Mouse (Mus musculus) forebrain, embryonic 16.5 days (tissue): Measurements from ENCODE around the gene Prmt9. TPM values are rescaled to one million over a fixed set of nuclear protein-coding genes. Genes with fewer than 3 reads are reported as not detected.

Source experiments
- ATAC-seq: fragments of 200-750 bp; cut with Nextera tagmentation; 2 replicates; pipeline ENCODE4 v1.8.0; 2017; ENCODE audit warnings: mild to moderate bottlenecking, moderate library complexity
- H3K27ac ChIP-seq: fragments of 300-500 bp; sonication (generic); 2 replicates; pipeline ENCODE4 v1.5.1; 2014; ENCODE audit warnings: low read length, control low read depth
- H3K27me3 ChIP-seq: fragments of 300-500 bp; sonication (generic); replicated peaks from 2 replicates; pipeline ENCODE4 v1.6.1; 2014; ENCODE audit warnings: low read length; ENCODE audit not compliant: control insufficient read depth, insufficient read depth
- H3K36me3 ChIP-seq: fragments of 300-500 bp; sonication (generic); 2 replicates; pipeline ENCODE4 v1.6.1; 2014; ENCODE audit not compliant: control insufficient read depth, insufficient read depth
- H3K4me1 ChIP-seq: fragments of 300-500 bp; sonication (generic); replicated peaks from 2 replicates; pipeline ENCODE4 v1.6.1; 2014; ENCODE audit warnings: low read length; ENCODE audit not compliant: control insufficient read depth, insufficient read depth
- H3K4me2 ChIP-seq: fragments of 300-500 bp; sonication (generic); 2 replicates; pipeline ENCODE4 v1.6.1; 2014; ENCODE audit warnings: mild to moderate bottlenecking, low read length, control low read depth
- H3K4me3 ChIP-seq: fragments of 300-500 bp; sonication (generic); replicated peaks from 2 replicates; pipeline ENCODE4 v1.5.1; 2014; ENCODE audit warnings: mild to moderate bottlenecking, low read length, control low read depth
- H3K9ac ChIP-seq: fragments of 300-500 bp; sonication (generic); replicated peaks from 2 replicates; pipeline ENCODE4 v1.6.1; 2014; ENCODE audit warnings: low read depth, low read length, control low read depth
- H3K9me3 ChIP-seq: fragments of 300-500 bp; sonication (generic); 2 replicates; pipeline ENCODE4 v1.6.1; 2016; ENCODE audit warnings: low read length; ENCODE audit not compliant: control insufficient read depth
- WGBS: fragments of 180-500 bp; shearing (Covaris S2); extraction: QIAGEN DNeasy Blood & Tissue Kit; methylation state at CpG from one replicate; pipeline ENCODE4 v1.1.7; 2014; 5-methylcytosine and 5-hydroxymethylcytosine counted together
- polyA plus RNA-seq: library from polyadenylated mRNA; unstranded; fragments of >200 nt; fragmentation: Nextera tagmentation; extraction: Ambion mirVana; gene quantifications from 2 replicates; pipeline ENCODE4 v1.2.1, GENCODE M21; 2015

Prmt9 gene
- 28.5 and 28.6 TPM in 2 replicates for polyA plus RNA-seq

DNA sequence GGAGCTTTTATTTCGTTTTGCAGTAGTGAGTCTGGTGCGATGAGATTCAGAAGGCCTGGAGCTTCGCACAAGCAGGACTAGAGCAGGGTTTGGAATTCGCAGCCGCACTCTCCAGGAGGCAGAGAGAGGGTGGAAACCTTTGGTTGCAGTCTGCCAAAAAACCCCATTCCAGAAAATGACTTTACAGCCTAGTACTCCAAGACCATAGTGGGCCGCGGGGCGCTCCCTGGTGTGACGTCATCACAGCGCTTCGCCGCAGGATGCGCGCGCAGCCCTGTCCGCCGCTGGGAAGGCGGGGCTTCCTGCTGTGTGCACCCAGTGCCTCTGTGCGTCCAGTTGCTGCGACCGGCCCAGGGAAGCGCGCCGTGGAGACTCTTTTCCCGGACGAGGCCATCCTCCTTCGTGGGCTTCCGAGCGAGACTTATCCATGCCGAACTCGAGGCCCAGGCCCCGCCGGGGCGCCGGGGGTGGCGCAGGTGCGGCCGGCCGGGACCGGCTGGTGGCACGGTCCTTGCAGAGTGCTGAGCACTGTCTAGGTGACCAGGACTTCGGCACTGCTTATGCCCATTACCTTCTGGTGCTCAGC lies at the start of gene Prmt9:
TSS of gene Prmt9 (plus strand) at position 277 of the 586 bp plus-strand sequence.
- Histone ChIP-seq H3K4me2 (peak within 1 kb of the TSS; percentile 76), H3K4me3 (peak within 1 kb of the TSS; percentile 100), H3K9me3 (no peaks in the 10 kb centered on the region), H3K4me1 (peaks cover 14% of the 10 kb centered on the region), H3K27ac (peak within 1 kb of the TSS; percentile 75), H3K9ac (peak within 1 kb of the TSS; percentile 97), H3K27me3 (no peaks in the 10 kb centered on the region), H3K36me3 (peaks cover 22% of the 10 kb centered on the region)
- peak; percentile 96 for ATAC-seq
- 3% methylated on average over 42 of the region's 42 CpGs for WGBS

DNA sequence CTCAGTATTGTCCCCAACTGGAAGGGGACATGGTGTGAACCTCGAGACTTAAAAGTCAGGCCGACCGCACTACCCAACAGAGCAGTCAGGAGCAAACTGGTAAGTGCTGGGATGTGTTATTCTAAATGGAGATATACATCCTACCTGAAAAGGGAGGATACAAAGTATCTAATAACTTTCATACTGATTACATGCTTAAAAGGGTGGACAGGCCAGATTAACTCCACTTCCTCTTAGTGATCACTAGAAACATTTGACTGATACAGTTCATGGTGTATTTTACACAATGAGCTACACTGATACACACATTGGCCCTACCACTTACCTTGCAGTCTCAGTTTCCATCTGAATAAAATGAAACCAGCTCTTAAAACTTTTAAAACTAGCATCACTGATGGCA lies 48.9 kb upstream of the Prmt9 start:
- no peak overlapping the region for H3K27ac ChIP-seq
- H3K9me3 ChIP-seq, result no peaks in the 10 kb centered on the region
- no peaks in the 10 kb centered on the region for H3K4me1 ChIP-seq
- H3K9ac ChIP-seq, result no peak overlapping the region
- H3K36me3 ChIP-seq, result no peaks in the 10 kb centered on the region
- no peak overlapping the region for H3K4me3 ChIP-seq
- no peaks in the 10 kb centered on the region for H3K27me3 ChIP-seq
- ATAC-seq, result no peak
- no peak overlapping the region for H3K4me2 ChIP-seq
- 94% methylated on average over 3 of the region's 3 CpGs for WGBS

DNA sequence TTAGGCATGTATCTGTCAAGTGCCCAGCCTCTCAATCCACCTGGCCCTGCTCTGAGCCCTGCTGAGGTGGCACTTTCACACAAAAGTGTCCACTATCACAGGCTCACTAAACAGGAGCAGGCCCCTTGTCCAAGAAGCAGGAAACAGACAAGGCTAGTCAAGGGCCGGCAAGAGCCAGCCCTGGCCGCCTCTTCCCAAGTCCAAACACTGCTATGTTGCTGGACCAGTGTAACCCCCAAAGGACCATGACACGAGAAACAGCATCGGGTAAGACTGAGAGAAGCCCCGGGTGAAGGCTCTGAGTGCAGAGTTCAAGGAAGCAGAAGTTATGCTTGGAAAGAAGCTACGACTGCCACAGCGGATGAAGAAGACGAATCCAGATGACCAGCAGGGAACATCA lies 48.1 kb upstream of the Prmt9 start:
- Histone ChIP-seq H3K4me2 (no peak overlapping the region), H3K36me3 (no peaks in the 10 kb centered on the region), H3K27me3 (no peaks in the 10 kb centered on the region), H3K27ac (no peak overlapping the region), H3K9ac (no peak overlapping the region), H3K4me1 (no peaks in the 10 kb centered on the region), H3K9me3 (no peaks in the 10 kb centered on the region), H3K4me3 (no peak overlapping the region)
- no peak for ATAC-seq
- 94% methylated on average over 8 of the region's 8 CpGs for WGBS

DNA sequence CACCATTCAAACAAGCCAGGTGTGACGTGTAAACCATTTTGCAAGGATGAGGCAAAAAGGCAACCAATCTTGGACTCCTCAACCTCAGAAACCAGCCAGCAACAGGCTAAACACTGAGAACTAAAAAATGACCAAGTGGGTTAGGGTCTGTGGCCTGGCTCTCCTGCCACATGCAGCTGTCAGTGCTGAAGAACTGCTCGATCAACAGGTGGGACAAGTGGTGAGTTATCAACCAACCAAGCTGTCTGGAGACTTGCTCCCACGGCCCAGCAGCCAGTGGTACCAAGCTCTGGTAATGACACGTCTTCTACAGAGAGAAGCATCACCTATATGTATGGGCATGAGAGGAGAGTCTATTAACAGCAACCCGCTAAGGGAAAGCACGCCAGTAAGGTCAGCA lies 46.6 kb upstream of the Prmt9 start:
- H3K27ac ChIP-seq, result no peak overlapping the region
- no peak for ATAC-seq
- H3K4me1 ChIP-seq, result no peaks in the 10 kb centered on the region
- no peak overlapping the region for H3K4me2 ChIP-seq
- H3K36me3 ChIP-seq, result no peaks in the 10 kb centered on the region
- no peaks in the 10 kb centered on the region for H3K27me3 ChIP-seq
- WGBS, result 95% methylated on average over 6 of the region's 6 CpGs
- no peak overlapping the region for H3K4me3 ChIP-seq
- no peaks in the 10 kb centered on the region for H3K9me3 ChIP-seq
- H3K9ac ChIP-seq, result no peak overlapping the region

DNA sequence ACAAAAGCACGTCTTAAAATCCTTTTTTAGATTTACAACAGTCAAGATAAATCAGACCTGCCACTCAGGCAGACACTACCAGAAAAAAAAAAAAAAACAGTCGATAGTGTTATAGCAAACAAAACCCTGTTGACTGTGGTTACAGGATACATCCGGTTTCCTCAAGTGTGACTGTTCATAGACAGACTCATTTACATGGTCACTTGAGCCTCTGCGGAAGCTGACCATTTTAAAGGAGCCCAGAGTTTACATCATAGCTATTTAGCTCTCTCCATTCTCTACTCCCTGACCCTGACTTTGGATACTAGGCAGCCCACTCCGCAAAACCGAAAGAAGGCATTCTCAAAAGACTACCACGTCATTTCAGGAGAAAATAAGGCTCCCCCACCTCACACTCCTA lies 42.7 kb upstream of the Prmt9 start:
- ATAC-seq, result no peak
- H3K4me1 ChIP-seq, result no peaks in the 10 kb centered on the region
- H3K9me3 ChIP-seq, result no peaks in the 10 kb centered on the region
- H3K4me3 ChIP-seq, result no peak overlapping the region
- no peak overlapping the region for H3K27ac ChIP-seq
- no peaks in the 10 kb centered on the region for H3K27me3 ChIP-seq
- WGBS, result 88% methylated on average over 7 of the region's 7 CpGs
- no peak overlapping the region for H3K9ac ChIP-seq
- H3K4me2 ChIP-seq, result no peak overlapping the region
- no peaks in the 10 kb centered on the region for H3K36me3 ChIP-seq

DNA sequence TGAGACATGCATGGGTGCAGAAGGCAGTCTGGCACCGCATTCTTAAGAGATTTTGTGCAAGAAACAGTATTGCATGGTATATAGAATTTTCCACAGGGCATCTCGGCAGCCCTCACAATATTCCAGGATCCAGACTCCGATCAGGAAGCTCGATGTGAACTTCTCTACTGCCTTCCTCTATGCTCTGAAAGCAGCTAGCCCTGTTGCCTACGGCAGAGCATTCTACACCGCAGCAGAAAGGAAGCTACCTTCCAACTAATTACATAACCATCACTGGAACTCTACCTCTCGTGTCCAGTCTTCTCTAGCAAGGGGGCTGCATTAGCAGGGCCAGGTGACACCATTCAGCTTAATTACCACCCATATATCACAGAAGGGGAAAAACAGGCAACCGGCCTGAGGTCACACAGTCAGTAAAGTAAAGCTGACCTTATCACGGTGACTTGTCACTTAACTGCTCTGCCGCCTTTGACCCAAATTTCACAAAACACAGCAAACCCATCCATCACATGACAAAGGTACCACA lies 41.6 kb upstream of the Prmt9 start:
- Histone ChIP-seq H3K27ac (no peak overlapping the region), H3K36me3 (no peaks in the 10 kb centered on the region), H3K27me3 (no peaks in the 10 kb centered on the region), H3K9ac (no peak overlapping the region), H3K9me3 (no peaks in the 10 kb centered on the region), H3K4me3 (no peak overlapping the region), H3K4me1 (no peaks in the 10 kb centered on the region), H3K4me2 (no peak overlapping the region)
- ATAC-seq, result no peak
- 90% methylated on average over 10 of the region's 10 CpGs for WGBS

DNA sequence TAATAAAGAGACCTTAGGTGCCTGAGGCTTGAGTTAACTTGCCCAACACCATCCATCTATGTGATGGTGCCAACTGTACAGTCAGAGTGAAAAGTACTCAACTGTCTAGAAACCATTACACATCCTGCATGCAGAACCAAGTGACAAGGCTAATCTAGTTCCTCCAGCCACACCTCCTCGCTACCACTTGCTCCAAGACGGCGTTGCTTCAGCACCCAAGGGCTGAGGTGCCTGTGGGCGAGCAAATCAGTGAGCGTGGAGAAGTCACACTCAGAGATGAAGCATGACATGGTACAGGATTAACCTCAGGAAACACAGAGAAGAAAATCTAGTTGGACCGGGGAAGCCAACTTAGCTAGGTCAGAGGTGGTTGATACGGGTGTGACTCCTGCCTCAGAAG lies 40.2 kb upstream of the Prmt9 start:
- no peaks in the 10 kb centered on the region for H3K9me3 ChIP-seq
- no peaks in the 10 kb centered on the region for H3K36me3 ChIP-seq
- WGBS, result 95% methylated on average over 7 of the region's 7 CpGs
- ATAC-seq, result no peak
- H3K27ac ChIP-seq, result no peak overlapping the region
- H3K4me3 ChIP-seq, result no peak overlapping the region
- no peak overlapping the region for H3K4me2 ChIP-seq
- no peaks in the 10 kb centered on the region for H3K27me3 ChIP-seq
- no peak overlapping the region for H3K9ac ChIP-seq
- no peaks in the 10 kb centered on the region for H3K4me1 ChIP-seq

DNA sequence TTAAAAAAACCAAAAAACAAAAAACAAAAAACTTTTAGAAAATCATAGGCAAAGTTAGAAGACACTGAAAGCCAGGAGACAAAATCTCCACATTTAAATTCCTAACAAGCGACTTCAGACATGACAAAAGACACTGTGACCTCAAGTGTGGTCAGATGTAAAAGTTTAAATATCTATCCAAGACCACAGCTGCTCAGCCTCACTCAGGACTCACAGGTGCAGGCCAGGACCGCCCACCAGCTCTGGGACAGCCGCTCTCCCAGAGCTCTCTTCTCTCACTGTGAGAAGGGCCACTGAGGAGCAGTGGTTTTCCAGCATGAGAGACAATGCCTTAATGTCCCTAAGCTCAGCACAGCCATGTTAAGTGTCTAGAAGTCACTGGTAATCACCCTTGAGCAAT lies 38.8 kb upstream of the Prmt9 start:
- Histone ChIP-seq H3K36me3 (no peaks in the 10 kb centered on the region), H3K27me3 (0 out of 2 replicates have a peak, but pooled peaks cover 3% of the 10 kb centered on the region), H3K4me1 (no peaks in the 10 kb centered on the region), H3K4me3 (no peak overlapping the region), H3K27ac (no peak overlapping the region), H3K9ac (no peak overlapping the region), H3K4me2 (no peak overlapping the region), H3K9me3 (no peaks in the 10 kb centered on the region)
- no peak for ATAC-seq
- 85% methylated on average over 3 of the region's 3 CpGs for WGBS

DNA sequence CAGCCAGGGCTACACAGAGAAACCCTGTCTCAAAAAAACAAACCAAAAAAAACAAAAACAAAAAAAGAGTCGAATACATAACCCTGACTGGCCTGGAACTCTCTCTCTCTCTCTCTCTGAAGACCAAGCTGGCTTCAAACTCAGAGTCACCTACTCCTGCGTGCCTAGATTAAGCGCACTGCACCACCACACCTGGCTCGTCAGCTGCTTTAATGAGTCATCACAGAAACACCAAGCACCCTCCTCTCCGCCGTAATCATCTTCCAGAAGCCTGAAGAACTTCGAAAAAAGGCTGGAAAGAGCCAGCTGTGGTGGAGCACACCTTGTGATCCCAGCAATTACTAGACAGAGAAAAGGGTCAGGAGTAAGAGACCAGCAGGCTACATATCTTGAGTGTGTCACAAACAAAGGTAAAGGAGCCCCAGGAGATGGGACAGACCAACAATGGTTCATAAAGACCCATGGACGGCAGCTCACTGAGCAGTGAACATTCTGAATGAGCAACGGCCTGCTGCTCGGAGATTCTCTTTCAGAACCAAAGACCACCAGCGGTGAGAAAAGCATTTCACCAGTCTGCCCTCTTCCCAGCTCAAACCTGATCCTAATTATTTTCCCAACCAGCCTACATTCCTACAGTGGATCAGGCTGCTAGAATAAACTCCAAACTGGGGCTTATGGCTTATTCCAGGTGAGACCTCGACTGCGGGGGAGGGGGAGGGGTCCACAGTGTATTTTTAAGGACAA lies 37.3 kb upstream of the Prmt9 start:
- 16% methylated on average over 13 of the region's 13 CpGs for WGBS
- H3K36me3 ChIP-seq, result no peaks in the 10 kb centered on the region
- H3K27ac ChIP-seq, result no peak overlapping the region
- ATAC-seq, result no peak
- H3K9ac ChIP-seq, result no peak overlapping the region
- no peak overlapping the region for H3K4me2 ChIP-seq
- H3K27me3 ChIP-seq, result 0 out of 2 replicates have a peak, but pooled peaks cover 3% of the 10 kb centered on the region
- no peak overlapping the region for H3K4me3 ChIP-seq
- H3K9me3 ChIP-seq, result no peaks in the 10 kb centered on the region
- H3K4me1 ChIP-seq, result peaks cover 6% of the 10 kb centered on the region
